Mouse (Mus musculus) gonadal fat pad, adult 2 months (tissue): ENCODE results near the gene Phc2. TPM values are rescaled to one million over a fixed set of nuclear protein-coding genes. Genes with fewer than 3 reads are reported as not detected.

Source experiments
- DNase-seq: peaks from one replicate; pipeline ENCODE4 v3.0.0-alpha.2; 2012; ENCODE audit warnings: low read depth
- polyA plus RNA-seq: library from polyadenylated mRNA; depleted of rRNA; stranded (reverse); fragments of >200 nt; gene quantifications from 2 replicates; pipeline ENCODE4 v1.2.3, GENCODE M21; 2012

The Phc2 gene
- polyA plus RNA-seq, 1 experiment: 72.2 TPM

GRCm38 (mm10) chr4:128716731-128717130 lies 62.2 kb downstream of the Phc2 start:
- DNase-seq: no peak

GRCm38 (mm10) chr4:128720110-128720509 lies 65.6 kb downstream of the Phc2 start:
- no peak for DNase-seq

GRCm38 (mm10) chr4:128721061-128721648 lies 66.7 kb downstream of the Phc2 start:
- DNase-seq: no peak

GRCm38 (mm10) chr4:128721761-128722160 lies 67.3 kb downstream of the Phc2 start:
- DNase-seq: no peak

- DNase-seq: no peak
Observed at GRCm38 (mm10) chr4:128722932-128723331, 68.4 kb downstream of the Phc2 start.

- DNase-seq: no peak
Observed at GRCm38 (mm10) chr4:128723431-128723830, 68.9 kb downstream of the Phc2 start.

- DNase-seq: no peak
Observed at GRCm38 (mm10) chr4:128724059-128724458, 69.6 kb downstream of the Phc2 start.

GRCm38 (mm10) chr4:128727019-128727720 lies 72.7 kb downstream of the Phc2 start:
- DNase-seq: no peak

- DNase-seq: no peak
Observed at GRCm38 (mm10) chr4:128727721-128728430, 73.4 kb downstream of the Phc2 start.

- DNase-seq: no peak
Observed at GRCm38 (mm10) chr4:128728431-128728851, 73.9 kb downstream of the Phc2 start.

GRCm38 (mm10) chr4:128729033-128729708 lies 74.7 kb downstream of the Phc2 start:
- no peak for DNase-seq

GRCm38 (mm10) chr4:128729709-128730037 lies 75.2 kb downstream of the Phc2 start:
- no peak for DNase-seq

GRCm38 (mm10) chr4:128730271-128730670 lies 75.8 kb downstream of the Phc2 start:
- DNase-seq: no peak

GRCm38 (mm10) chr4:128732794-128733193 lies 78.3 kb downstream of the Phc2 start:
- DNase-seq: no peak

GRCm38 (mm10) chr4:128733496-128733895 lies 79.0 kb downstream of the Phc2 start:
- no peak for DNase-seq

- DNase-seq: no peak
Observed at GRCm38 (mm10) chr4:128734217-128734616, 79.7 kb downstream of the Phc2 start.

- DNase-seq: no peak
Observed at GRCm38 (mm10) chr4:128734721-128735671, 80.5 kb downstream of the Phc2 start.

GRCm38 (mm10) chr4:128737137-128737589 lies 82.7 kb downstream of the Phc2 start:
- DNase-seq: no peak

- DNase-seq: no peak
Observed at GRCm38 (mm10) chr4:128737825-128738610, 83.5 kb downstream of the Phc2 start.

- no peak for DNase-seq
Observed at GRCm38 (mm10) chr4:128740878-128741277, 86.4 kb downstream of the Phc2 start.
